Mouse (Mus musculus) adrenal gland, postnatal 36 days (tissue): Measurements from ENCODE around the gene Ikzf1. TPM values are rescaled to one million over a fixed set of nuclear protein-coding genes. Genes with fewer than 3 reads are reported as not detected.
A peak's percentile ranks its signal among the peaks of the same experiment; 100 is the strongest.

ENCODE experiments used
- DNase-seq, 2 experiments: peaks; one replicate each; pipeline ENCODE4 v3.0.0; 2021; ENCODE audit warnings: mixed read lengths in 1 of 2
- total RNA-seq, 2 experiments: library from RNA; stranded (reverse); gene quantifications; 2 replicates each; pipeline ENCODE4 v1.2.3; 2021

Gene Ikzf1
- total RNA-seq, 2 experiments from 2014 or later = 1.8 to 2.5 TPM

- DNase-seq = no peak
Measured at GRCm38 (mm10) chr11:11809404-11810175, 124.8 kb downstream of the Ikzf1 start.

- DNase-seq = peak; percentile 81 to 83
Measured at GRCm38 (mm10) chr11:11811906-11812480, 127.2 kb downstream of the Ikzf1 start.

- no peak for DNase-seq
Measured at GRCm38 (mm10) chr11:11815737-11816136, 130.9 kb downstream of the Ikzf1 start.

- DNase-seq = no peak
Measured at GRCm38 (mm10) chr11:11818797-11819196, 134.0 kb downstream of the Ikzf1 start.

GRCm38 (mm10) chr11:11819206-11819605, 134.4 kb downstream of the Ikzf1 start:
- no peak for DNase-seq

DNA sequence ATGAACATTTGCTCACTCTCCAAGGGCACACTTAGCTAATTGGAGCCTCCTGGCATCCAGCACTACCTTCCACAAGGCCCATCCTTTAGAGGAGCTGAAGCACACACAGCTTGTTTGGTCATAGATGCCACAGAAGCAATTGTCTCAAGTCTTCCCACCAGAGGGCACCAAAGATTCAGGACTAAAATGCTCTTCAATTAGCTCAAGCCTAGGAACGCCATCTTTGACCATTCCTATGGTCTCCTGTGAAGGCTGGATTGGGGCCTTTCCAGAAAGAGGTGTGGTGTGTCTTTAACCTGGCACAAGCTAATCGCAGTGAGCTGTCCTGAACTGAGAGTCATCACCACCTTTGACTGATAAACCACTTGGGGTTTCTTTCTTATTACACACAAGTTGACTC, 135.4 kb downstream of the Ikzf1 start:
- peak; percentile 69 to 83 for DNase-seq

- no peak for DNase-seq
Measured at GRCm38 (mm10) chr11:11820737-11821136, 135.9 kb downstream of the Ikzf1 start.

DNA sequence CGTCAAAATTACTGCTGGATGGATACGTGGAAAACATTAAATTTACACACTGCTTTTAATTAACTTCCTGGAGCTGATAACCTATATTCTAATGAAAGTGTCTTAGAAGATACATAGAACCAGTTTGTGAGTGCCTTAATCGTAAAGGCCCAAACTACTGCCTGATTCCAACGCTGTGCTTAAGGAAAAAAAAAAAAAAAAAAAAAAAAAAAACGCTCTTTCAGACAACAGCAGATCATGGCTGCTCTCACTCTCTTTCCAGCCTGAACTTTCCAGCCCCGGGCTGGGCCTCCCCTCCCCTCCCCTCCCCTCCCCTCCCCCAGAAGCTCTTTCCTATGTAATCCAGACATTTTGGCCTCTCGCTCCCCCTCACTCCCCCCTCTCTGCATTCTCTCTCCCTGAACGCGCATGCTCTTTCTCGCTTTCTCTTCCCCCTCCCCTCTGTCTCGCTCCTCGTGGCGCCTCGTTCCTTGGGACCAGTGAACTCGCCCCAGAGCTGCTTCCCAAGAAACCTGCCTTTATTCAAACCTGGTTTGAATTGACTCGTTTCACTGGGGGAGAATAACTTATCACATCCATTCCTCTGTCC, 136.7 kb downstream of the Ikzf1 start:
- peak in 1 of 2 experiments; percentile 58 for DNase-seq

Other genes starting within 250 kb of the Ikzf1 start
- gene Spata48, start 222.9 kb upstream of the Ikzf1 start, total RNA-seq = 1 to 10 TPM in 1 of 2 experiments, under 1 TPM in 1; 0.50 to 1.1 TPM
- gene Zpbp, start 222.6 kb upstream of the Ikzf1 start, total RNA-seq = under 1 TPM; 0.36 to 0.53 TPM
- gene 4930512M02Rik, start 57.2 kb upstream of the Ikzf1 start, total RNA-seq = not detected
- 1 to 10 TPM; 3.4 to 3.7 TPM for gene Fignl1, start 124.0 kb downstream of the Ikzf1 start, total RNA-seq
- gene Ddc, start 213.1 kb downstream of the Ikzf1 start, total RNA-seq = 10 to 100 TPM; 46.6 to 59.1 TPM